Mouse (Mus musculus) midbrain, embryonic 16.5 days (tissue): Measurements from ENCODE around the gene Tmem246. TPM values are rescaled to one million over a fixed set of nuclear protein-coding genes. Genes with fewer than 3 reads are reported as not detected.
"Not testable (repeated sequence)": the region's sequence is repeated elsewhere in the genome, so short reads cannot be mapped to it uniquely, and the experiment has no call there.

Experiments used
- ATAC-seq: fragments of 200-750 bp; cut with Nextera tagmentation; 2 replicates; pipeline ENCODE4 v1.8.0; 2017; ENCODE audit warnings: moderate TSS enrichment
- H3K27ac ChIP-seq: fragments of 300-500 bp; sonication (generic); 2 replicates; pipeline ENCODE4 v1.5.1; 2014; ENCODE audit warnings: mild to moderate bottlenecking, low read length, mixed read lengths
- H3K27me3 ChIP-seq: fragments of 300-500 bp; sonication (generic); 2 replicates; pipeline ENCODE4 v1.6.1; 2014; ENCODE audit warnings: low read depth, low read length, mixed read lengths; ENCODE audit not compliant: control insufficient read depth, insufficient read depth
- H3K36me3 ChIP-seq: fragments of 300-500 bp; sonication (generic); 2 replicates; pipeline ENCODE4 v1.6.1; 2014; ENCODE audit warnings: mild to moderate bottlenecking, low read length, moderate library complexity, mixed read lengths; ENCODE audit not compliant: control insufficient read depth, insufficient read depth
- H3K4me1 ChIP-seq: fragments of 300-500 bp; sonication (generic); 2 replicates; pipeline ENCODE4 v1.6.1; 2014; ENCODE audit warnings: mild to moderate bottlenecking, low read length, mixed read lengths; ENCODE audit not compliant: control insufficient read depth, insufficient read depth
- H3K4me2 ChIP-seq: fragments of 300-500 bp; sonication (generic); 2 replicates; pipeline ENCODE4 v1.6.1; 2014; ENCODE audit warnings: mild to moderate bottlenecking, low read length, mixed read lengths
- H3K4me3 ChIP-seq: fragments of 300-500 bp; sonication (generic); 2 replicates; pipeline ENCODE4 v1.5.1; 2014; ENCODE audit warnings: low read depth, mild to moderate bottlenecking, low read length, moderate library complexity, mixed read lengths
- H3K9ac ChIP-seq: fragments of 300-500 bp; sonication (generic); 2 replicates; pipeline ENCODE4 v1.6.1; 2014; ENCODE audit warnings: low read depth, low read length, mixed read lengths
- H3K9me3 ChIP-seq: fragments of 300-500 bp; sonication (generic); replicated peaks from 2 replicates; pipeline ENCODE4 v1.6.1; 2014; ENCODE audit warnings: mild to moderate bottlenecking, low read length, mixed read lengths; ENCODE audit not compliant: control insufficient read depth, poor library complexity, severe bottlenecking
- WGBS: fragments of 180-500 bp; shearing (Covaris S2); extraction: QIAGEN DNeasy Blood & Tissue Kit; methylation state at CpG from one replicate; pipeline ENCODE4 v1.1.7; 2014; 5-methylcytosine and 5-hydroxymethylcytosine counted together
- polyA plus RNA-seq: library from polyadenylated mRNA; unstranded; fragments of >200 nt; fragmentation: Nextera tagmentation; extraction: Ambion mirVana; gene quantifications from 2 replicates; pipeline ENCODE4 v1.2.1, GENCODE M21; 2015

Tmem246 gene
- 120 and 134 TPM in 2 replicates for polyA plus RNA-seq

DNA sequence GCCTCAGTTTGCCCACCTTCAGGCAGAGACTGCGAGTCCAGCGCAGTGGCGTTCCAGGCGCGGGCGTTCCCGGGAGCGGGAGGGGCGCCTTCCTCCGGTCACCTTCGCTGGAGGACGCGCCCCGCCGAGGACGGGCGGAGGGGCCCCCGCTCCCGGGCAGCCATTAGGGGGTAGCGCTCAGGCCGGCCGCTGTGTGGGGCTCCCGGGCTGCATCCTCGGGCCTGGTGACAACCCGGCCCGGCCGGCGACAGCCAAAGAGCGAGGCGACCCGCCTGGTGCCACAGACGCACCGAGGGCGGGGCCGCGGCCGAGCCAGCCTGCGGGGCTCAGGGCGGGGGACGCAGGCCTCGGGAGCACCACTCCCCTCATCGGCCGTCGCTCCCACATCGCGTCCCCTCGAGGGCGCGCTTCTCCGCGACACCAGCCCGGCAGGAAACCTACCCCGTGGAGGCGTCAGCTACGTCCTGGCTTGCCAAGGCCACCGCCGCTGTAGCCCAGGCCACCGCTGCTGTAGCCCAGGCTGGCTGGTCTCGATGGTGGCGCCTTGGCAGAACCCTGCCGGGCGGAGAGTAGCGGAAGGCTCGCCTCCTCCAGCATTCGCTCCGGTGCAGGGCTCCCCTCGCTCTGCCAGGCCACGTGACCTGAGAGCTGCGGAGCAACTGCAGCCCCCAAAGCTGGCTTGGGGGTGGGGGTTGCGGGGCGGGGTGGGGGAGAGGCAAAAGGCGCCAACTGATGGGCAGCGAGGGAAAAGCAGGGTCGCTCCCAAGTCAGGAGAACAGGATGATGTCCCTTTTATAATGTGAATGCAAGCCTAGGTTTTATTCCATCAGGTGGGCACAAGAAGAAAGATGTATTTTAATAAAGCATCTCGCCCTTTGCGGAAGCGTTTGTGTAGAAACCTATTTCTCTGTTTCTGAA is at the start of gene Tmem246:
TSS of gene Tmem246 (minus strand) at position 694 of the 918 bp plus-strand sequence.
- Histone ChIP-seq H3K4me3 (peak within 1 kb of the TSS; percentile 88), H3K27ac (peak within 1 kb of the TSS; percentile 95), H3K9me3 (no peaks in the 10 kb centered on the region), H3K4me2 (peak within 1 kb of the TSS; percentile 72), H3K4me1 (peaks cover 15% of the 10 kb centered on the region), H3K36me3 (no peaks in the 10 kb centered on the region), H3K9ac (peak within 1 kb of the TSS; percentile 93), H3K27me3 (no peaks in the 10 kb centered on the region)
- WGBS, result under 1% methylated on average over 69 of the region's 77 CpGs
- peak; percentile 96 for ATAC-seq

GRCm38 (mm10) chr4:49639913-49640312 is 42.2 kb upstream of the Tmem246 start:
- H3K9ac ChIP-seq, result no peak overlapping the region
- H3K4me3 ChIP-seq, result no peak overlapping the region
- no peaks in the 10 kb centered on the region for H3K9me3 ChIP-seq
- no peak overlapping the region for H3K4me2 ChIP-seq
- H3K4me1 ChIP-seq, result no peaks in the 10 kb centered on the region
- WGBS, result 79% methylated on average over 2 of the region's 2 CpGs
- peaks cover 35% of the 10 kb centered on the region for H3K36me3 ChIP-seq
- no peak for ATAC-seq
- no peaks in the 10 kb centered on the region for H3K27me3 ChIP-seq
- no peak overlapping the region for H3K27ac ChIP-seq

- peaks cover 27% of the 10 kb centered on the region for H3K36me3 ChIP-seq
Measured at GRCm38 (mm10) chr4:49637821-49638220, 40.1 kb upstream of the Tmem246 start.

DNA sequence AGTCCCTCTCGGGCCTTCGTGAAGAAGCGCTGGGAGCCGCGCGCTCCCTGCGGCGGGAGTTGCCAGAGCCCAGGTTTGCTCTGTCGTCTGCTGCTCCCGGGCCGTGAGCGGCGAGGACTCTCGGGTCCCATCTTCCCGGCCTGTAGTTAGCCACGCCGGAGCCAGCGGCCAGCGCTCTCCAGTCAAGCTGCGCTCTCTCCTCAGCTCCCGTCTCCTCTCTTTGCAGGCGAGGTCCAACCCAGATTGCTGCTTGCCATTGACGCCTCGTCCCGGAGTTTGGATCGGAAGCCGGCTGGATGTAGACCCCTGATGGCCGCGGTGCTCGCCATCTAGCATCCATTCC is 34.4 kb upstream of the Tmem246 start:
- Histone ChIP-seq H3K9me3 (no peaks in the 10 kb centered on the region), H3K9ac (peak overlapping the region; percentile 81), H3K4me3 (peak overlapping the region; percentile 72), H3K27me3 (no peaks in the 10 kb centered on the region), H3K4me2 (peak overlapping the region; percentile 88), H3K36me3 (peaks cover 7% of the 10 kb centered on the region; the same call in 1 of the 2 replicates), H3K27ac (peak overlapping the region; percentile 85), H3K4me1 (peaks cover 17% of the 10 kb centered on the region)
- peak; percentile 86 for ATAC-seq
- under 1% methylated on average over 30 of the region's 30 CpGs for WGBS

More at GRCm38 (mm10) chr4:49637821-49638220, 40.1 kb upstream of the Tmem246 start:
- no peak overlapping the region for H3K27ac ChIP-seq
- ATAC-seq, result no peak
- no peak overlapping the region for H3K4me3 ChIP-seq
- WGBS, result 95% methylated on average over 11 of the region's 11 CpGs
- H3K4me1 ChIP-seq, result peaks cover 14% of the 10 kb centered on the region
- H3K27me3 ChIP-seq, result no peaks in the 10 kb centered on the region
- no peak overlapping the region for H3K4me2 ChIP-seq
- H3K9me3 ChIP-seq, result no peaks in the 10 kb centered on the region
- no peak overlapping the region for H3K9ac ChIP-seq

DNA sequence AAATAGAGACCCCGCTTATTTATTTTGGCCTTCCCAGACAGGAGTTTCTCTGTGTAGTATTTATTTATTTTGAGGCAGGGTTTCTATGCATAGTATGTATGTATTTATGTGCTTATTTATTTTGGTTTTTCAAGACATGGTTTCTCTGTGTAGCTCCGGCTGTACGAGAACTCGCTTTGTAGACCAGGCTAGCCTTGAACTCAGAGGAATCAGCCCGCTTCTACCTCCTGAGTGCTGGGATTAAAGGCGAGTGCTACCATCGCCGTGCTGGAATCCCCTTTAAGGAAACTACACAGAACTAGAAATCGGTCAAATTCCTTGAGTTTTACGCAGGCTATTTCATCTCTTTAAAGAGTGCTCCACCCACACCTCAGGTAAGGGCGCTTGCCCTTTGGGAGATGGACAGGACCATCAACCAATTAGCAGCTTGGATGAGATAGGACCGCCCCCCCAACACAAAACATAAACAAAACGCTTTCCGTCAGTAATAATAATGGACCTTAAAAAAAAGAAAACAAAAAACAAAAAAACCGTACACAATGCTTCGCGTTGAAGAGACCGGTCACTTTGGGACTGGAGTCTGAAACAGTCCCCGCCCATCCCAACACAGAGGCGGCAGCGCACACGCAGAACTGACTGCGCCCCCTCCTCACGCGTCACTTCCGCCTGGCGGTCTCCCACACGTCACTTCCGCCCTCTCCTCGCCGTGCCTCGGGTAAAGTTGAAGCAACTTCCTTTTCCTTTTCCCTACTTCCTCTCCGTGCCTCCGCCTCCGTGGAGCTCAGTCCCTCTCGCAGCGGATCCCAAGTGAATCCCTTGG is 33.9 kb upstream of the Tmem246 start, which contains the start of gene Rnf20:
TSS of gene Rnf20 (plus strand) at position 688 of the 820 bp plus-strand sequence.
- Histone ChIP-seq H3K36me3 (peaks cover 7% of the 10 kb centered on the region; the same call in 1 of the 2 replicates), H3K9me3 (no peaks in the 10 kb centered on the region), H3K27ac (peak within 1 kb of the TSS; percentile 85), H3K4me2 (peak within 1 kb of the TSS; percentile 88), H3K4me3 (peak within 1 kb of the TSS; percentile 72), H3K27me3 (no peaks in the 10 kb centered on the region), H3K9ac (peak within 1 kb of the TSS; percentile 81), H3K4me1 (peaks cover 17% of the 10 kb centered on the region)
- ATAC-seq, result peak; percentile 97
- WGBS, result 4% methylated on average over 37 of the region's 37 CpGs

DNA sequence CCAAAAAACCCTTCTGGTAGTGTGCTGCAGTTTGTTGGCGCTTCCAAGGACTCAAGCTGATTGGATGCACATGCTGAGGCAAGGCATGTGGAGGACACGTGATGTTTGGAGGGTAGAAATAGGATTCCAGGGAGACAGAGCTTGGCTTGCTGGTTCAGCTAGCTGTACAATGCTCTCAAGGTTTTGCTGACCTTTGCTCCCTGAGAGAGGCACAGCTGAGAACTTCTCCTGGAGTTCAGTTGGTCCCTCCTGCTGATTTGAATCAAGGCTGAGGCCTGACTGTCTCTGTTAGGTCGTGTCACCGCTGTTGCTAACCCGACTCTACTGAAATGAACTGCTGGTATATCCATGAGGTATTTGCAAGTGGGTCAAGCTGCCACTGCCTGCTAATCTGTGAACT is 31.3 kb upstream of the Tmem246 start:
- WGBS, result 79% methylated on average over 5 of the region's 5 CpGs
- no peak for ATAC-seq
- no peak overlapping the region for H3K9ac ChIP-seq

GRCm38 (mm10) chr4:49626973-49627372 is 29.3 kb upstream of the Tmem246 start:
- Histone ChIP-seq H3K9me3 (no peaks in the 10 kb centered on the region), H3K9ac (no peak overlapping the region), H3K27me3 (no peaks in the 10 kb centered on the region), H3K4me1 (no peaks in the 10 kb centered on the region), H3K27ac (no peak overlapping the region), H3K36me3 (no peaks in the 10 kb centered on the region), H3K4me2 (no peak overlapping the region), H3K4me3 (no peak overlapping the region)
- WGBS, result 3% methylated on average over 3 of the region's 3 CpGs
- ATAC-seq, result no peak

More for the DNA sequence above, 31.3 kb upstream of the Tmem246 start:
- Histone ChIP-seq H3K4me3 (no peak overlapping the region), H3K9me3 (no peaks in the 10 kb centered on the region), H3K4me2 (no peak overlapping the region), H3K27ac (no peak overlapping the region), H3K27me3 (no peaks in the 10 kb centered on the region), H3K4me1 (peaks cover 12% of the 10 kb centered on the region), H3K36me3 (no peaks in the 10 kb centered on the region)

- H3K4me2 ChIP-seq, result not testable (repeated sequence)
Measured at GRCm38 (mm10) chr4:49624969-49625368, 27.3 kb upstream of the Tmem246 start.

More at GRCm38 (mm10) chr4:49624969-49625368, 27.3 kb upstream of the Tmem246 start:
- not testable (repeated sequence) for H3K9ac ChIP-seq, H3K27ac ChIP-seq, ATAC-seq, H3K4me3 ChIP-seq, H3K9me3 ChIP-seq, H3K36me3 ChIP-seq, H3K4me1 ChIP-seq, H3K27me3 ChIP-seq
- 88% methylated on average over 4 of the region's 4 CpGs for WGBS
